Mouse (Mus musculus): Measurements from ENCODE around the gene Zfp97.
"Not testable (repeated sequence)": the region's sequence is repeated elsewhere in the genome, so short reads cannot be mapped to it uniquely, and the experiment has no call there.

The Zfp97 gene

DNA sequence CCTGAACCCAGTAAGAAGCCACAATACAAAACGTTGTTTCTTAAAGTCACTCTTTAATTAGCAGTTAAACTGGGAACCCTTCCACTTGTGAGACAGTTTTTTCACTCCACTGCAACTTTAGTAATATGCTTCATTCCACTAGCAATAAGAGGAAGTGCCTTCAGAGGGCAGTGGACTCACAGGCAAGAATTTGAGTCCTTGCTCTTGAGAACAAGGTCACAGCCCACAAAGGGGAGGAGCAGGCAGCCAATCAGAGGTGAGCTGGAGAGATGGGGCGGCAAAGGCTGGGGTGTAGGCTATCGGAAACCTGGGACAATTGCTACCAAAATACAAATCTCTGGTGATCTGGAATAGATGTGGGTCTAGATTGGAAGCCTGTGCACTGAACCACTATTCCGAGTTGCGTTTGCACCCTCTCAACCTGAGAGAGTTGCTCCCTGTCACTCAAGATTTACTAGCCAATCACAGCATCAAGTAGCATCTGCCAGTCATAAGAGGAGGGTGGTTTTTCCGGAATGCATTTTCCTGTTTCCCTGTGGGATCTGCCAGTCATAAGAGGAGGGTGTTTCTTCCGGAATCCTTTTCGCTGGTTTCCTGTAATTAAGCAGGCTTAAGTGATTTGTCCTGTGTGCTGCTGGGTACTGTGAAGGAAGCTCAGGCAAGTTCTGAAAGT lies at the start of gene Zfp97:
Zfp97 (plus strand) TSS at position 586 of the 673 bp plus-strand sequence.
- not testable (repeated sequence) for DNase-seq (ENCODE audit: low spot score)

- DNase-seq (ENCODE audit: low spot score), result not testable (repeated sequence)
Observed at GRCm38 (mm10) chr17:17178757-17179413, 57.7 kb downstream of the Zfp97 start.

- not testable (repeated sequence) for DNase-seq (ENCODE audit: low spot score)
Observed at GRCm38 (mm10) chr17:17194761-17195160, 73.5 kb downstream of the Zfp97 start.

- no peak for DNase-seq (ENCODE audit: low spot score)
Observed at GRCm38 (mm10) chr17:17195178-17195577, 74.0 kb downstream of the Zfp97 start.

DNA sequence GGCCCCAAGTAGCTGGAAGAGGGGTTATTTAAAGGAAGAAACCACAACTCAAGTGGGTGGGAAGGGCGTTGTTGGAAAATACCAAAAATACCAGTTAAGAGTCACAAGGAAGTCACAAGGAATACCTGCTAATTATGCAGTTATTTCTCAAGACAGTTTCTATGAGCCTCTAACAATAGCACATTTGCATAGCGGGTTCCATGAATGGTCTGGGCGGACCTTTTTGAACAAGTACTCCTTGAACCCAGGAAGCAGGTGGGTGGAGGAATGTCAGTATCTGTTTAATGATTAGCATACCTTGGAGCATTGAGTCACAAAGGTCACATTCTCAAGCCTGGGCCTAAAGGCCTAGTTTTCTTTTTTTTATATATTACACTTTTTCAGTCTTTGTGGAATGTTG lies 74.9 kb downstream of the Zfp97 start:
- DNase-seq (ENCODE audit: low spot score), result not testable (repeated sequence)
